Mouse (Mus musculus) forebrain, embryonic 12.5 days (tissue): ENCODE data around the gene 1700037H04Rik. TPM values are rescaled to one million over a fixed set of nuclear protein-coding genes. Genes with fewer than 3 reads are reported as not detected.

Source experiments
- ATAC-seq: fragments of 200-750 bp; cut with Nextera tagmentation; 2 replicates; pipeline ENCODE4 v1.8.0; 2017; ENCODE audit warnings: moderate TSS enrichment; ENCODE audit not compliant: low FRiP score
- H3K27ac ChIP-seq: fragments of 300-500 bp; sonication (generic); 2 replicates; pipeline ENCODE4 v1.5.1; 2016; ENCODE audit warnings: mild to moderate bottlenecking
- H3K27me3 ChIP-seq: fragments of 300-500 bp; sonication (generic); 2 replicates; pipeline ENCODE4 v1.6.1; 2016; ENCODE audit warnings: mild to moderate bottlenecking
- H3K36me3 ChIP-seq: fragments of 300-500 bp; sonication (generic); replicated peaks from 2 replicates; pipeline ENCODE4 v1.6.1; 2016; ENCODE audit warnings: mild to moderate bottlenecking
- H3K4me1 ChIP-seq: fragments of 300-500 bp; sonication (generic); 2 replicates; pipeline ENCODE4 v1.6.1; 2016
- H3K4me2 ChIP-seq: fragments of 300-500 bp; sonication (generic); 2 replicates; pipeline ENCODE4 v1.6.1; 2016; ENCODE audit warnings: mild to moderate bottlenecking, moderate library complexity
- H3K4me3 ChIP-seq: fragments of 300-500 bp; sonication (generic); replicated peaks from 2 replicates; pipeline ENCODE4 v1.5.1; 2016; ENCODE audit warnings: mild to moderate bottlenecking
- H3K9ac ChIP-seq: fragments of 300-500 bp; sonication (generic); 2 replicates; pipeline ENCODE4 v1.6.1; 2016; ENCODE audit warnings: mild to moderate bottlenecking
- H3K9me3 ChIP-seq: fragments of 300-500 bp; sonication (generic); 2 replicates; pipeline ENCODE4 v1.6.1; 2016
- WGBS: fragments of 180-500 bp; shearing (Covaris S2); methylation state at CpG from one replicate; pipeline ENCODE4 v1.1.7; 2016; 5-methylcytosine and 5-hydroxymethylcytosine counted together
- polyA plus RNA-seq: library from polyadenylated mRNA; unstranded; fragments of >200 nt; fragmentation: Nextera tagmentation; extraction: Ambion mirVana; gene quantifications from 2 replicates; pipeline ENCODE4 v1.2.1, GENCODE M21; 2016

Gene 1700037H04Rik
- 104 TPM in 2 replicates for polyA plus RNA-seq

DNA sequence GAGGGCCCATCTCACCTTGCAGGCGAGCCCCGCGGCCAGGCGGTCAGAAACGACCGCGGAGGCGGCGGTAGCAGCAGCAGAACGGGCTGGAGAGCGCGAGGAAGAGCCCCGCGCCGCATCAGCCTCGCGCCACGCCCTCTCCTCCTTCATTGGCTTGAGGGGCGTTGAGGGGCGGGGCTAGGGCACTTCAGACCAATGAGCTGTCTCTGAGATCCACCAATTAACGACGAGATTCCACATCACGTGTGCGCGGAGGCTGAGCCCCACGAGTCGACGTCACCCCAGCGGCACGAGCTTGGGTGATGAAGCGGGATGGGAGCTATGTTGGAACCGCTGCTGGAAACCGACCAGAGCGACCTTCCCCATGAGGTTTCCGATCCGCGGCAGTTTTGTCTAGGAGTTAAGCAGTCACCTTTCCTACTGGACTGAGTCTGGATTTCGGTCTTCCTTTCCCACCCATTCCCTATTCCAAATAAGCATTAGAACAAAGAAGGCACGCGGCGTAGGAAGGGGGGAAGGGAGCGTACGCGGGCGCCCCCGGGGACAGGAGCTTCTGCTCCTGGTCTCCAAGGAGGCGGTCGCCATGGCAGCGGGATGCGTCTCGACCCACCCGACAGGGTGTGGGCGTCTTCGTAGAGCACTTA lies at the start of gene 1700037H04Rik:
1700037H04Rik (minus strand) TSS at position 144 of the 644 bp plus-strand sequence.
- H3K36me3 ChIP-seq, result 0 out of 2 replicates have a peak, but pooled peaks cover 3% of the 10 kb centered on the region
- H3K4me3 ChIP-seq, result peak within 1 kb of the TSS; percentile 65
- H3K9ac ChIP-seq, result peak within 1 kb of the TSS; percentile 85
- 0% methylated on average over 54 of the region's 54 CpGs for WGBS
- peak; percentile 98 for ATAC-seq
- H3K4me1 ChIP-seq, result peaks cover 39% of the 10 kb centered on the region
- H3K9me3 ChIP-seq, result no peaks in the 10 kb centered on the region
- no peaks in the 10 kb centered on the region for H3K27me3 ChIP-seq
- peak within 1 kb of the TSS; percentile 79 for H3K4me2 ChIP-seq
- H3K27ac ChIP-seq, result peak within 1 kb of the TSS; percentile 97

- Histone ChIP-seq H3K9ac (peak overlapping the region; percentile 64), H3K4me2 (peak overlapping the region; percentile 65), H3K36me3 (peaks cover 14% of the 10 kb centered on the region; the same call in 1 of the 2 replicates), H3K4me1 (peaks cover 13% of the 10 kb centered on the region), H3K27me3 (no peaks in the 10 kb centered on the region), H3K4me3 (peak overlapping the region; percentile 55), H3K27ac (peak overlapping the region; percentile 88), H3K9me3 (no peaks in the 10 kb centered on the region)
- no peak; the same call in none of the 2 replicates for ATAC-seq
- 80% methylated on average over 4 of the region's 4 CpGs for WGBS
Measured at GRCm38 (mm10) chr2:131209125-131209795, 49.4 kb upstream of the 1700037H04Rik start.

GRCm38 (mm10) chr2:131208356-131208755 lies 48.5 kb upstream of the 1700037H04Rik start:
- Histone ChIP-seq H3K4me2 (no peak overlapping the region), H3K9me3 (no peaks in the 10 kb centered on the region), H3K9ac (no peak overlapping the region), H3K4me3 (no peak overlapping the region), H3K4me1 (peaks cover 13% of the 10 kb centered on the region), H3K36me3 (peaks cover 10% of the 10 kb centered on the region; the same call in 1 of the 2 replicates), H3K27me3 (no peaks in the 10 kb centered on the region), H3K27ac (no peak overlapping the region)
- ATAC-seq, result no peak
- 85% methylated on average over 2 of the region's 2 CpGs for WGBS

DNA sequence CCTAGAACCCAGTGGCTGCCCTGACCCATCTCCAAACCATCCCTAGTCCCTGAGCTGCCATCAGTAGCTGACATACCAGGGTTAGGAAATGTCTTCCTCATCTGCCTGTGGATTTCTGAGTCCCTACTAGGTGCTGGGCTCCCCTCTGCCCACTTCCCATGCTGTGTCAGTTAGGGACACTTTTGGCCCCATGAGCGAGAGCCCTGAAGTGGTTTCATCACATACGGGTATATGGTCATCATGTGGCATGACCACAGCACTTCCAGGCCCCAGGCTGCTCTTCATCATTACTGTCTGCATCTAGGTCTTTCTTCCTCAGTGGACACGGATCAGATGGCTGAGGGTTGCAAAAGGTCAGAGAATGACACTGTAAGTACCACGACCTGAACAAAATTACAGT lies 46.9 kb upstream of the 1700037H04Rik start, which contains the start of gene Ap5s1:
Ap5s1 (plus strand) TSS at position 301 of the 400 bp plus-strand sequence.
- H3K4me3 ChIP-seq, result no peak within 1 kb of the TSS
- H3K9me3 ChIP-seq, result no peaks in the 10 kb centered on the region
- WGBS, result 85% methylated on average over 4 of the region's 4 CpGs
- H3K9ac ChIP-seq, result no peak within 1 kb of the TSS
- H3K4me1 ChIP-seq, result peaks cover 13% of the 10 kb centered on the region
- H3K36me3 ChIP-seq, result no peaks in the 10 kb centered on the region
- no peak within 1 kb of the TSS for H3K27ac ChIP-seq
- no peaks in the 10 kb centered on the region for H3K27me3 ChIP-seq
- no peak for ATAC-seq
- no peak within 1 kb of the TSS for H3K4me2 ChIP-seq

- Histone ChIP-seq H3K4me3 (no peak overlapping the region), H3K4me1 (peaks cover 7% of the 10 kb centered on the region), H3K27ac (no peak overlapping the region), H3K27me3 (no peaks in the 10 kb centered on the region), H3K36me3 (0 out of 2 replicates have a peak, but pooled peaks cover 4% of the 10 kb centered on the region), H3K4me2 (no peak overlapping the region), H3K9me3 (no peaks in the 10 kb centered on the region), H3K9ac (no peak overlapping the region)
- 89% methylated on average over 8 of the region's 8 CpGs for WGBS
- no peak for ATAC-seq
Measured at GRCm38 (mm10) chr2:131205521-131206182, 45.8 kb upstream of the 1700037H04Rik start.

DNA sequence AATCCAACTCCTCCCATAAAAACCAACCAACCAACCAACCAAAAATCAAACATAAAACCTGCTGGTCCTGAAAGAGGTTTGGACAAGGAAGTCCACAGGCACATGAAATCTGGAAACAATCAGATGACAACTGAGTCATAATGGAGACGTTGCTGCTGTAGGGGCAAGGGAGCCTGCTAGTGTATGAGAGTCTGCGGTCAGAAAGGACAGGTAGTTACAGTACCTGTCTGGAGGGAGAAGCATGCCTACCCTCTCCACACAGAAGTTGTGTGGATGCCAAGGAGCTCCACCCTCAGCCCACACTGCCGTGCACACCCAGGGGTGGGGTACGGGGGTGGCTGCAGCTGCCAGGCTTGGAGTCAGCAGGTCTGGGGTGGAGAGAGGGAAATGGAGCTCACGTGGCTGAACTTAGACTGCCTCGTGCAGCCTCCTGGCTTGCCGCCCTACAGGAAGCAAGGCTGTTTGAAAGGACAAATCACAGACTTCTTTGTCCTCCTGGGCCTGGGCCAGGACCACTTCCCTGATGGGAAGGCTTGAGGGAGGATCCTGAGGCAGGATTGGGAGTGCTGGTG lies 44.6 kb upstream of the 1700037H04Rik start:
- no peak overlapping the region for H3K9ac ChIP-seq
- H3K4me1 ChIP-seq, result peaks cover 4% of the 10 kb centered on the region
- peaks cover 12% of the 10 kb centered on the region; the same call in 1 of the 2 replicates for H3K36me3 ChIP-seq
- ATAC-seq, result no peak
- no peak overlapping the region for H3K27ac ChIP-seq
- H3K9me3 ChIP-seq, result no peaks in the 10 kb centered on the region
- H3K4me2 ChIP-seq, result no peak overlapping the region
- H3K27me3 ChIP-seq, result no peaks in the 10 kb centered on the region
- H3K4me3 ChIP-seq, result no peak overlapping the region
- WGBS, result 69% methylated on average over 7 of the region's 7 CpGs

GRCm38 (mm10) chr2:131203816-131204409 lies 44.0 kb upstream of the 1700037H04Rik start:
- Histone ChIP-seq H3K4me2 (no peak overlapping the region), H3K27ac (no peak overlapping the region), H3K27me3 (no peaks in the 10 kb centered on the region), H3K4me1 (no peaks in the 10 kb centered on the region), H3K9me3 (no peaks in the 10 kb centered on the region), H3K36me3 (peaks cover 15% of the 10 kb centered on the region; the same call in 1 of the 2 replicates), H3K9ac (no peak overlapping the region), H3K4me3 (no peak overlapping the region)
- 89% methylated on average over 6 of the region's 6 CpGs for WGBS
- no peak for ATAC-seq

GRCm38 (mm10) chr2:131201262-131201661 lies 41.4 kb upstream of the 1700037H04Rik start:
- H3K9me3 ChIP-seq, result no peaks in the 10 kb centered on the region
- H3K36me3 ChIP-seq, result peaks cover 37% of the 10 kb centered on the region
- H3K4me2 ChIP-seq, result no peak overlapping the region
- no peak overlapping the region for H3K9ac ChIP-seq
- WGBS, result 90% methylated on average over 3 of the region's 3 CpGs
- no peaks in the 10 kb centered on the region for H3K4me1 ChIP-seq
- H3K27me3 ChIP-seq, result no peaks in the 10 kb centered on the region
- ATAC-seq, result no peak
- H3K27ac ChIP-seq, result no peak overlapping the region
- H3K4me3 ChIP-seq, result no peak overlapping the region

GRCm38 (mm10) chr2:131200710-131201109 lies 40.8 kb upstream of the 1700037H04Rik start:
- Histone ChIP-seq H3K4me1 (no peaks in the 10 kb centered on the region), H3K36me3 (peaks cover 39% of the 10 kb centered on the region), H3K27me3 (no peaks in the 10 kb centered on the region), H3K27ac (no peak overlapping the region), H3K9ac (no peak overlapping the region), H3K4me2 (no peak overlapping the region), H3K9me3 (no peaks in the 10 kb centered on the region), H3K4me3 (no peak overlapping the region)
- no peak for ATAC-seq
- 80% methylated on average over 2 of the region's 2 CpGs for WGBS

DNA sequence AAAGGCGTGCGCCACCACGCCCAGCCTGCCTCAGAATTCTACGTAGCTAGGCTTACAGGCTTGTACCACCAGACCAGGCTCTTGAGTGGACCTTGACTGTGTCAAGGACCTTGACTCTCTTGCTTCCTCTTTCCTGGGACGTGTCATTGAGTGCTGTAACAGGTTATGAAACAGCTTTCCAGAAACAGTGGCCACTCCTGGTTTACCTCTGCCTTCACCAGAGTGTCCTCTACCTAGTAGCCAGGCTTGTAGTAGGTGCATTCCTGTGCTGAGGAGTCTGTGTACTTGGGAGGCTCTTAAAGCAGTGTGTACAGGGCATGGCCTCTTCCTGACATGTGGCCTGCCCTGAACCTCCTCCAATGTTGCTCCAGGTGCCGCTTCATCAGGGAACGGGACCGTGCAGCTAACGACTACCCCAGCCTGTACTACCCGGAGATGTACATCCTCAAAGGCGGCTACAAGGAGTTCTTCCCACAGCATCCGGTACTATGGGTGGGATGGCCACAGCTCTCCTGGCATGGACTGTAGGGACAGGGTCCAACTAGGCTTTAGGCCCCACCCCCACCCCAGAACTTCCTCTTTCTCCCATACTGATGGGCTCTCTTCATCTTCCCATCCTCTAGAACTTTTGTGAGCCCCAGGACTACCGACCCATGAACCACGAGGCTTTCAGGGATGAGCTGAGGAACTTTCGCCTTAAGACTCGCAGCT lies 36.9 kb upstream of the 1700037H04Rik start:
- H3K4me3 ChIP-seq, result no peak overlapping the region
- 0 out of 2 replicates have a peak, but pooled peaks cover 1% of the 10 kb centered on the region for H3K4me1 ChIP-seq
- WGBS, result 90% methylated on average over 16 of the region's 16 CpGs
- no peak for ATAC-seq
- no peak overlapping the region for H3K4me2 ChIP-seq
- H3K9me3 ChIP-seq, result no peaks in the 10 kb centered on the region
- H3K36me3 ChIP-seq, result peaks cover 74% of the 10 kb centered on the region
- no peak overlapping the region for H3K27ac ChIP-seq
- no peak overlapping the region for H3K9ac ChIP-seq
- H3K27me3 ChIP-seq, result no peaks in the 10 kb centered on the region

DNA sequence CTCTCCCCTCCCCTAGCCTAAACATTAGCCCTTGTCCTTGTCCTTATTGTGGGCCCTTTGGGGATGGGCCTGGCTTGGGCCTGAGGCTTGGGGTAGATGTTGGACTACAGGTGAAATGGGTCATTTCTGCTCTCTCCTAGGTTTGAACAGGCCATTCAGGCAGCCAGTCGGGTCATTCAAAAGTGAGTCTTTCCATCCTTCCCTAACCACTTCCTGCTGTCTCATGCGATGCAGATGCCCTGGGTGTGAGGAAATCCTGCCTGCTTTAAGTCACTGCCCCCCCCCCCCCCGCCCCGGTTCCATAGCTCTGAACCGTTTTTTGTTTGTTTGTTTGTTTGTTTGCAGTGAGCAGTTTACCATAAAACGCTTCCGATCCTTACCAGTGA lies 31.1 kb upstream of the 1700037H04Rik start:
- 58% methylated on average over 7 of the region's 7 CpGs for WGBS
- Histone ChIP-seq H3K27me3 (no peaks in the 10 kb centered on the region), H3K4me2 (peak overlapping the region; percentile 36; the same call in 1 of the 2 replicates), H3K36me3 (peaks cover 42% of the 10 kb centered on the region), H3K9ac (no peak overlapping the region; the same call in 1 of the 2 replicates), H3K4me1 (peaks cover 52% of the 10 kb centered on the region), H3K27ac (peak overlapping the region; percentile 85), H3K9me3 (no peaks in the 10 kb centered on the region), H3K4me3 (no peak overlapping the region)
- ATAC-seq, result no peak; the same call in 1 of the 2 replicates
